Mouse (Mus musculus): ENCODE results near the gene Nkx6-2. TPM values are rescaled to one million over a fixed set of nuclear protein-coding genes. Genes with fewer than 3 reads are reported as not detected.
A peak's percentile ranks its signal among the peaks of the same experiment; 100 is the strongest.

The Nkx6-2 gene
- total RNA-seq, 2 experiments from 2014 or later = 0.39 to 0.75 TPM

DNA sequence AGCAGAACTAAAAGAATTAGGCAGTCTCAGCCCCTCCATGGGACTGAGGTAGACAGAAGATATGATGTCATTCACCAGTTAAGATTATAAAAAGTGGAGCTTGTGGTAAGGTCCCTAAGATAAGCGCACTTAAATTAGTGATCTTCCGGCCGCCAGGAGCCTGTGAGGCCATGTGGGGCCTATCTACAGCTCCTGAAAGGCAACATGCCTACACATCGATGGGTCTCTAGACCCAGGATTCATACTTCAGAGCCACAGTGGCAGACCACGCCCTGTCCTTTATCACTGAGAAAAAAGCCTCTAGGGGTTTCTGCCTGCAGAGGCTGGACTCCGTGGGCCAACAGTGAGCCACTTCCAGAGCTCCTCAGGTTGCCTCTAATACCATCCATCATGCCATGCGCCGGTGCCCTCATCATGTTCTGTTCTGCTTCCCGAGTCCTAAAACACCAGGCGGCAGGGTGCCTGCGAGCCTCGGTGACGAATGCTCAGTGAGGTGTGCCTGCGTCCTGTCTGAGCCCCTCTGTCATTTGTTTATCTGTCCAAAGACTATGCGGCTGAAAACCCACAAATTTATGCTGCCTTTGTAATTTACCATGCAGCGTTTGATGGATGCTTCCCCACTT is 6.4 kb downstream of the Nkx6-2 start:
- DNase-seq (ENCODE audit: extremely low spot score in 1 of 2, low spot score in 2 of 2) = no peak
- intact Hi-C loops (cut with DNase I) = no loop called here

DNA sequence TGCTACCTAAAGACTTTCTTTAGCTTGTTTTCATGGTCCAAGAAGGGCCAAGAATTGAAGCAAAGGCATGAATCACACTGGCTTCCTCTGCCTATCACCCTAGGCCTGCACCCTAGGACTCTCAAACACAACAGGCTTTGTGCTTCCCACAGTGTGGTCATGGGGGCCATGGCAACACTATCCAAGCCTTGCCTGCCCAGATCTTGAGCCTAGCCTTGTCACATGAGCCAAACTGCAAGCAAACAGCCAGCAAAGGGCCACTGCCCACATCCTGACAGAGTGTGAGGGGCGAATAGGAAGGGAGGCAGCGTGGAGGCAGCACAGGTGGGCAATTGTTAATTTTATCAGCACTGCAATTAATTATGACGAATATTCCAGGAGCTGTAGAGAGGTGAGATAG is 9.9 kb downstream of the Nkx6-2 start:
- intact Hi-C loops (cut with DNase I) = no loop called here
- DNase-seq (ENCODE audit: extremely low spot score in 1 of 2, low spot score in 2 of 2) = no peak

DNA sequence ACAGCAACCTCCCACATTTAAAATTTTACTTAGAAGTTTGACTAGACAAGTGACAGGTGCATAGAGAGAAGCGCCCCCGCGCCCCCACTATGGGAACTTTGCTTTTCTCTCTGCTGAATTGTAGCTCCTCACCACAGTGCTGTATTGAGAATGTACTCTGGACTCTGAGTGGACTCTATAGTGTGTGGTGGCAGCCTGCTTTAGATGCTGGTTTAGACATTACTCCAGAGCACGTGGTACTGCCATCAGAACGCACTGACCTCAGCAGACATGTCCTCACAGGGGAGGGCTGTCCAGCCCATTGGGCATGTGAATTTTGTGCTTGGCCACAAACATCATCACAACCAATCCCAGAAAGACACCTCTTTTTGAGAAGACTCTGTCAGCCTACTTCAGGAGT is 11.8 kb downstream of the Nkx6-2 start:
- no peak for DNase-seq (ENCODE audit: extremely low spot score in 1 of 2, low spot score in 2 of 2)
- intact Hi-C loops (cut with DNase I) = no loop called here

DNA sequence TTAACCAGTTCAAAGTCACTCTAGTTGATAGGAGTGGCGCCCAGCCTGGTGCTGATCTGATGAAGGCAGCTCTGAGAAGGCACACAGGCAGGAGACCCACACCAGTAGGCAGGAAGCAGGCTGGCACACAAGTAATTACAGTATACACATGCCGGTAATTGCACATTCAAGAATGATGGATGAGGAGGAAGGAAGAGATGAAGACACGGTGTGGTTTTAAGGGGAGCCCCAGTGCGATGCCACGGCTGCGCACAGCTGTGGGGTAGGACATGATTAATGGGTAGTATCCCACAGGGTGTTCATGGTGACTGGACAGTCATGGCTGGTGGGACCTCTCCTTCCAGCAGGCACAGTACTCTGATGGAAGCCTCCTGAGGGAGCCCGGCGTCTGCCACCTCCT is 16.1 kb downstream of the Nkx6-2 start:
- no peak for DNase-seq (ENCODE audit: extremely low spot score in 1 of 2, low spot score in 2 of 2)
- intact Hi-C loops (cut with DNase I) = no loop called here

DNA sequence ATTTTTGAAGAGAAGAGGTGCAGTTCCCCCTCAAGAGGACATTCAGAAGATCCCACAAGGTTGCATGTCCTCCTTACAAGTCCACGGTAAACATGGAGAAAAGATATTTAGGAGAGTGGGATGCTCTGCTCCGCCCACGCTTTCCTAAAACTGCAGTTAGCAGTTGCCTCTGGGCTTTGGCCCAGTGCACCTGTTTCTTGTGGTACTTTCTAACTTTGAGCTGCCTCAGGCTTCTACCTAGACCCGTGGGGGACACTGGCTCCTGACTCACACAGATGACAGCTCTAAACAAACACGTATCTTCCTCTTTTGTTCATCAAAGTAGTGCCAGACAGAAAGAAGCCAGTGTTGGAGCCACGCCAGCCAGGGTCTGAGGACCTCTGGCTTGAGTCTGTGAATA is 16.6 kb downstream of the Nkx6-2 start:
- DNase-seq (ENCODE audit: extremely low spot score in 1 of 2, low spot score in 2 of 2) = no peak
- intact Hi-C loops (cut with DNase I) = no loop called here

DNA sequence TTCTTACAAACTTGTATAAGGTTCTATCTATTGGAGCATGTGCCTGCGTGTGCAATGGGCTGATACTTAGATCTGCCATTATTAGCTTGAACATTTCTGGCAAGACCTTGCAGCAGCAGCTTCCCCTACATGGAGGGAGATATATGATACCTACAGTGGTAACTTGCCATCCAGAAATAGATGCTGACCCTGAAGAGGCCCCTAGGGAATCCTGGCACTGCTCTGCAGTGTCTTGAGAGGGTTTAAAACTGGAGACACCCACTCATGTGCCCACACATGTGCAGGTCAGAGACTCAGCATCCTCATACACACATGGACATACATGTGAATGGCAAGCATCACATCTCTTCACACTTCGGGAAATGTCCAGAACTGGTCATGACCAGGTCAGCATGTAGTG is 18.4 kb downstream of the Nkx6-2 start:
- no peak for DNase-seq (ENCODE audit: extremely low spot score in 1 of 2, low spot score in 2 of 2)
- intact Hi-C loops (cut with DNase I) = no loop called here

DNA sequence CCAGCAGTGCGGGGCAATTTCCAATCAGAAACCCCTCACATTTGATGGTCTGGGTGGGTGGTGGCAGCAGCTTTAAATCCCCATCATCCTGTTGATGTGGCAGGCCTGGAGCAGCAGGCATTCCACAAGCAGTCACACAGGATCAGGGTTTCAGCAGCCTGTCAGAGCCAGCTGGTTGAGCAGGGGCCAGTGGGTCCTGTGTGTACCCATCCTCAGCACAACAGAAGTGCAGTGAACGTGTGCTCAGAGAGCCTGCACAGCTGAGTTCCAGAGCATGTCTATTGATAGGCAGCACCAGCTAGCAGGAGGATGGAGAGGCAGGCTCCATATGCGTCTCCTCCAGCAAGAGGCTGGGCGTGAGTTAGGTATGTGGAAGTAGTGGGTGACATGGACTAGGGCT is 19.2 kb downstream of the Nkx6-2 start:
- intact Hi-C loops (cut with DNase I) = no loop called here
- no peak for DNase-seq (ENCODE audit: extremely low spot score in 1 of 2, low spot score in 2 of 2)

DNA sequence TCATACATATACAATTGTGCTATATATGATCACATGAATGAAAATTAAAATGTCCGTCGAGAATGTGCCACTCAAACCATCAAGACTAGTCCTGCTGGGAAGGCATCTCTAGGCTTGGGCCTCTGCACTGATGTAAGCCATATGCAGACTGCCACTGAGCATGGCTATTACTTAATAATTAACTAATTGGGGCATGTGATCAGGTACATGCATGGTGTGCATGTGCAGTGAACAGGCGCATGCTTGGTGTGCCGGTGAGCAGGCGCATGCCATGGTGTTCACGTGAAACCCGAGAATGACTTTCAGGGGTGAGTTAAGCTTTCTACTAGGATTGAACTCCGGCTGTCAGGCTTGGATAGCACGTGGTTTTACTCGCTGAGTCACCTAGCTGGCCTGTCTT is 22.9 kb downstream of the Nkx6-2 start:
- intact Hi-C loops (cut with DNase I) = no loop called here
- DNase-seq (ENCODE audit: extremely low spot score in 1 of 2, low spot score in 2 of 2) = no peak

DNA sequence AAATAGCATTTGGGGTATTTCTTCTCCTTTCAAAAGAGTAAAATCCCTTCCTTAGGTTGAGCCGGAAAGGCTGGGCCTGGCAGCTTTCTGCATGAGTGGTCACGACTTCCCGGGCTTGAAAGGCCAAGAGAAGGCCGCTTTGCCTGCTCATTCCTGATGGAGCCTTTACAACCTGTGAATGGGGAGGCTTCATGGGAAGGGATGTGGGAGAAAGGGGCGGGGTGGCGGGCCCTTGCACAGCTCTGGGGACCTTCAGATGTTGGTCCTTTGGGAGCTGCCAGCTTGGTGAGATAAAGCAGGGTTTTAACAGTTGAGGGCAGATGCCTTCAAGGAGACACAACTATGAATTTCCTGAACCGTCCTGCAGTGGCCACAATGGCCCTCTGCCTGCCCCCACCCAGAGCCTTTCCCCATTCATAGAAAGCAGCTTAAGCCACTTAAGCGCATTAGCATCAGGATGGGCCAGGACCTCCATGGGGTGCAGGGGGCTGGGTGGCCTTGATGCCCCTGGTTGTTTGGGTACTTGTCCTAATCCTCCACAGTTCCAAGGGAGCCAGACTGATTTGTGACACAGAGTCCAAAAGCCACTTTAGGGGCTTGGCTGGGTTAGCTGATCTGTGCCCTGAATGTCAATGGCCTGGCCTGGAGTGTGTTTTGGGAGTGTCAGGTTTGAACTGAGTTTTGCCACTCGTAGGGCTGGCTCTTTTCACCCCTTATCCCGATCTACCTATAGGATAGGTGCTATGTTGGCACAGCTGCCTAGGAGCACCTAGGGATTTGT is 25.7 kb downstream of the Nkx6-2 start:
- DNase-seq (ENCODE audit: extremely low spot score in 1 of 2, low spot score in 2 of 2) = no peak
- intact Hi-C loops (cut with DNase I) = no loop called here

DNA sequence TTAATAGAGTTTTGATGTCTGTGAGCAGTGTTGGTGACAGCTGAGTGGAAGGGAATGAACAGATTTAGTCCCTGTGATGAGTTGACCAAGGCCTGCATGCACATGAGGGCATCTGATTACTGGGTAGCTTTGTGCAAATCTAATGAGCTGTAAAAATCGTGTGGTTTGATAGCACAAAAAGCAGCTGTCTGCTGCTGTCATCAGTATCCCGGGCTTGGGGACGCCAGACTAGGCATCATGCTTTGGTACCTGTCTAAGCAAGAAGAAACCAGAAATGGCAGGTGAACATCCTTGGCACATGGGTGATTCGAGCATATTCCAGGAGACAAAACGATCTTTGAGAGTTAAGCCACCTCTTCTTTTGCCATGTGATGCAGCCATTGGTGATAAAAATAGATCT is 26.3 kb downstream of the Nkx6-2 start:
- no peak for DNase-seq (ENCODE audit: extremely low spot score in 1 of 2, low spot score in 2 of 2)
- intact Hi-C loops (cut with DNase I) = no loop called here

DNA sequence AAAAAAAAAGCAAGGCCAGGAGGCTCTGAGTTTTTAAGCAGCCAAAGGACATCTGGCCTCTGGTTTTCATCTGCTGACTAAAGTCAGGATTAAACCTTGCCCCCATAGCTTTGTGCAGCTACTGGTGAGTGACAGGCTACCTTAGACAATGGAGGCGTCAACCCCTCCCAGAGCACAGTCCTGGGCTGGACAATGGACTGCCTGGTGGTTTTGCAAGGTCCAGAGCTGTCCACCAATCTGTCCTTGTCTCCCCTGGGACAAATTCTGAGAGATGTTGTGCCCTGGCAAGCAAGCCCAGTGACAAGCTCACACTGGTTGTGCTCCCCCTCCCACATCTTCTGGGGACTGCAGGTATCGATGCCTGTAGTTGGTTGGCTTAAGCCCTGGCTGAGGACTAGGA is 31.1 kb downstream of the Nkx6-2 start:
- DNase-seq (ENCODE audit: extremely low spot score in 1 of 2, low spot score in 2 of 2) = no peak
- intact Hi-C loops (cut with DNase I) = no loop called here

DNA sequence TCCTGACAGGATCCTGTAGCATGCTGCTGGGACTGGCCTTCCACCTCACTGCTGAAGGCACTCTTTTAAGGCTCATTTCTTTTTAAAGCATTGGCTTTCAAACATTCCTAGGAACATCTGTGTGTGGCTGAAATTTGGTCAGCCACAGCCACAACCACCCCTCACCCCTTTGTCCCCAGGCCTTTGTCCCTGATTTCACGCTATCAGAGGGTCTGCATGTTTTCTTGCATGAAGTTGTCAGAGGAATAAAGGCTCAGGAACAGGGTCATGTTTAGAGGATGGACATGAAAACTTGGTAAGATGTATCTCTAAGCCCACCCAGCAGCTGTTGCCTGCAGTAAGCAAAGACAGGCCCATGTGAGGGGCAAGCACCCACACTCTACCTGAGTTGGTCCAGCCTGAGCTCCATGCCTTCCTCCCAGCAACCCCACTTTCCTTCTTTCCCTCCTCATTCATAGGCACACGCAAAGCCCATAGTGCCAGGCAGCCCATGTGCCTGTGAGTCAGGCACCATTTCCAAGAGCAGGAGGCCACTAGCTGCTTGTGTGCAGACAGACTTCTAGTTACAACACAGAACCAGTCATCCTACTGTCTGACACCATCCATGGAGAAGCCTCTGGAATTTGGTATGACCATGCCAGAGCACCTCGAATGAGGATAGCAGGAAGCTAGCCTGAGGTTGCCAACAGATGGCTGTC is 32.4 kb downstream of the Nkx6-2 start:
- intact Hi-C loops (cut with DNase I) = no loop called here
- DNase-seq (ENCODE audit: extremely low spot score in 1 of 2, low spot score in 2 of 2) = no peak

DNA sequence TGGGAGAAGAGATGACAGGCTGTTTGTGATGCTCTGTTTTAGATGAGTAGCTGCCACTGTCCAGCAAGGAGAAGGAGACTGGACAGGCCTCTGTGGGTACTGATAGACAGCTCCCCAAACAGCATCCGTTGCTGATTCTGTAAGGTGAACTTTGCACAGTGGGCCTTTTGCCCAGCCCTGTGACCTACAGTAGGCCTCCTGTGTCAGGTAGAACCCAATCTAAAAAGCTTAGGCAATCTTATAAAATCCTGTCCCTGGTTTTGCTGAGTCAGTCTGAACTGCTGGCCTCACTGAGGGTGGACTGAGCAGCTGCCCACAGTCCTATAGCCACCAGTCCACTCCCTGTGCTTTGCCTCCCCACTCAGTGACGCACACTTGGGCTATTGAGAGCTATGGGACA is 35.3 kb downstream of the Nkx6-2 start:
- intact Hi-C loops (cut with DNase I) = no loop called here
- no peak for DNase-seq (ENCODE audit: extremely low spot score in 1 of 2, low spot score in 2 of 2)

DNA sequence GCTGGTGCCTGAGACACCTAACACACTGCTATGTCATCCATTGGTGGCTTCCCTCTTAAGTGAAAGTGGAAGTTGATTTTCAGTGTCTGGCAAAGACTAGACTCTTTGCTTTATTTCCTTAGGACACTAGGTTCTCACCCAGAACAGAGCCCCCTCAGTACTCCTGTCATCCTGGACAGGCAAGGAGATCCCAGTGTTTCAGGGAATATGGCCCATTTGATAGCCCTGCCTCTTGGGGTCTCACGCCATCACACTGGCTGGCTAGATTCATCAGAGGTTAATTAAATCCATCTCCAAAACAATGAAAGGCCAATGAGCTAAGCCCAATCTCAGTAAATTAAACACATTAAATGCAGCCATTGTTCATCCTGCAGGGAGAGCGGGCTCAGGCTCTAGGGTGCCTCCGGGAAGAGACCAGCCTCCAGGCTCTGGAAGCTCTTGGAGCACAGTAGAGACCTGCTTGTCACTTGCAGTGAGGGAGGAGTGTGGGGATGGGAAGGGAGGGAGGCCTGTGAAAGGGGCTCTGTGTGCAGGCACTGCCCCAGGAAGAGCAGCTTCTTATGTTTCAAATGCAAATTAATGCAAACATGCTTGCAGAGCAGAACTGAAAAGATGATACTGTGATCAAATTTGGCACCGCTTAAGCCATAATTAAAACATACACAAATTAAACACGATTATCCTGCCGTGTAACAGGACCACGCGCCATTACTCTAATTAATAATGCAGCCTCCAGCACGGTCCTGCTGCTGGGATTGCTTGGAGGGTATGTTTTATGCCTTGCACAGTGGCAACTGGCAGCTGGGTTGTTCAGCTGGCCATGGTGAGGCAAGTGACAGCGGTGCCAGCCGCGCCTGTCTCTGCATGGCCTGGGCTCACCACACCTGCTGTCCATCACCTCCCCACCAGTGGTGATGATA is 37.6 kb downstream of the Nkx6-2 start:
- intact Hi-C loops (cut with DNase I) = no loop called here
- peak; percentile 23 to 42 for DNase-seq (ENCODE audit: extremely low spot score in 1 of 2, low spot score in 2 of 2)

DNA sequence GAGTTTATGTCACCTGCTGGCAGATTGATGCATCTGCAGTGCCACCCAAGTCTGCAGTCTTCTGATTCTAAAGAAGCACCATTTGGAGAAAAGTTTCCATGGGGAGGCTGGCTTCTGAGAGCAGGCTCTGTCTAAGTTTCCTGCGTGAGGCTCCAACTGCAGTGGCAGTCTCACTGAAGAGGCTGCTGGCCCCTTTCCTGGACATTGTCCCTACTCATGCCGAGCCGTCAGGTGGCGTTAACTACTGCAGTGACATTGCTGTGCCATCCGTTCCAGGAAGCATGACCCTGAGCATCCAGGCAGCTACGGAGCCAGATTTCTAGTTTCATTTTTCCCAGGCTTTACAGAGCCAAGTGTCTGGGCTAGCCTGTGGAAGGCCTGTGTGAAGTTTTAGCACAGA is 41.2 kb downstream of the Nkx6-2 start:
- intact Hi-C loops (cut with DNase I) = no loop called here
- no peak for DNase-seq (ENCODE audit: extremely low spot score in 1 of 2, low spot score in 2 of 2)

DNA sequence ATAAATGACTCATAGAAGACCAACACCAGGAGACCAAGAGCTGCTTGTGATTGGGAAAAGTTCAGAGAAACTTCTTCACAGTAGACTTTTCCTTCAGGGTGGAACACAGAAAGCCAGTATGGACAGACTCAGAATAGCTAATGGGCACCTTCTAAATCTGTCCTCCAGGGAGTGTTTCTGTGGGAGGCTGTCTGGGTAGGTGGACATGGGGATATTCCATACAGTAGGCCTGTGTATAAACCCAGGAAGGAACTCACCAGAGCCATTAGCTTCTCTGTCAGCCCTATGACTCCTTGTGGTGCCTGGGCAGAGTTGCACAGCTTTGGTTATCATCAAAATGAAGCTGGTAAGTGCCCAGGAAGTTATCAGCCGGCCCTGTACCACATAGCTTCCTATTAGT is 42.0 kb downstream of the Nkx6-2 start:
- intact Hi-C loops (cut with DNase I) = no loop called here
- DNase-seq (ENCODE audit: extremely low spot score in 1 of 2, low spot score in 2 of 2) = no peak

DNA sequence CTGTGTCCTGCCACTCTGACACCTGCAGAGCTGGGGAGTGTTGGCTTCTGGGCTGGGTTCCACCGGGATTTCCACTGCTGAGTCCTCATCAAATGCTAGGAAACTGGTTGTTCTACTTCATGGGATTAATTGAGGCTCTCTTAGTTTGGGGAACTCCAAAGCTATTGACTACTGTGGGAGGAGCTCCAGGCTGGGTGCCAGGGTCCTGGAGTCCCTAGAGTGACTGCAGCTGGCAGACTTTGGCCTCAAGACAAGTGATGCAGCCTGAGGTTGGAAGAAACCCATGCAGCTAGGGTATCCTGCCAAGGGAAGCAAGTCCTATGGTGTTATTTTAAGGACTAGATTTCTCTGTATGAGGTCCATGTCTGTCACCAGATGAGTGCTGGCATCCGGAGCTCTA is 44.1 kb downstream of the Nkx6-2 start:
- intact Hi-C loops (cut with DNase I) = no loop called here
- peak; percentile 48 to 63 for DNase-seq (ENCODE audit: extremely low spot score in 1 of 2, low spot score in 2 of 2)

DNA sequence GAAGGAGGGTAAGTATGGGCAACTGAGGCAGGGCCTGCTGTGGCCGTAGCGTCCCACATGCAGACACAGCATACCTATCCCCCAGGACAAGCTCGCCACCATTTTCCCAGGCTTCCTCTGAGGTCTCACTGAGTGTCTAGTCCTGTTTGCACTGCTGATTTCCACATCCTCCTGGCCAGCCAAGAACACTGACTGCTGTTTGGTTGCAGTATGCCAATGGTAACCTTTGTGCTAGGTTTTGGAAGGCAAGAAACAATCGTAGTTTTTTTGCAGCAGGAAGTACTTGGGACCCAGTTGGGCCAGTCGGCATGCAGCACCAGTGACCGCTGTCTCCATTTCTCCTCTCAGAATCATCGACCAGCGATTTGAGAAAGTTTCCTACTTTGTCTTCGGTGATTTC is 44.8 kb downstream of the Nkx6-2 start:
- intact Hi-C loops (cut with DNase I) = no loop called here
- no peak for DNase-seq (ENCODE audit: extremely low spot score in 1 of 2, low spot score in 2 of 2)

DNA sequence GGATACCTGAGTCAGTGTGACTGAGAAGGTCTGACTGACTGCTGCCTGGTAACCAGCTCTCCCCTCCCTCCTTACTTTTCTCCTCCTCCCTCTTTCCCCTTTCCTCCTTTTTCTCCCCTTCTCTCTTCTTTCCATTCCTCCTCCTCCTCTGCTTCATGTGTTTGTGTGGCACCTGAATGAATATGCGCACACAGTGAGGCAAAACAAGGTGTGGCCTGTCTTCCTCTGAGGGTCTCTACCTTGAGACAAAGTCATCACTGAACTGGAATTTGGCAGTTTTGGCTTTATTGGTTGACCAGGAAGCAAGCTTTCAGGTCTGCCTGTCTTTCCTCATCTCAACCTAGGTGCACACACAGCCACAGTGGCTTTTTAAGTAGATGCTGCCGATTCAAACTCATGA is 45.8 kb downstream of the Nkx6-2 start:
- DNase-seq (ENCODE audit: extremely low spot score in 1 of 2, low spot score in 2 of 2) = no peak
- intact Hi-C loops (cut with DNase I) = no loop called here
